Mouse (Mus musculus): Measurements from ENCODE around the gene Hyal4. TPM values are rescaled to one million over a fixed set of nuclear protein-coding genes. Genes with fewer than 3 reads are reported as not detected.

The Hyal4 gene
- total RNA-seq (2023): not detected in 4 replicates

DNA sequence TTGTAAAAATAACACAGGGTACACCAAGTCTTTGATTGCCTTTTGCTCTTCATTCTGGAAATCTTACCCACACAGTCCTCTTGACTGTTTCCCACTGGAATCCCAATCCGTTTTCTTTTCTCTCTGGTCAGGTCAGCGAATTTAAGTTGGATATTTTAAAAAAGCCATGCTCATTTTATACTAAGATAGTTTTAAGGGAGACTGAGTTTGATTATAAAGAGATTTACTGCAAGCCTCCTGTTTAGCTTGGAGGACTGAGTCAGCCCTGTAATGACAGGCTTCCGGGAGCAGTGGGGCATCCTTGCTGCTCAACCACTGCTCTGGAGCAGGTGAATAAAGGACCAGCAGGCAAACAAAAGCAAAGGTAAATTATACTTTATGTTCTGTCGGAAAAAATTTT, at the start of gene Hyal4:
TSS of gene Hyal4 (plus strand) at position 301 of the 400 bp plus-strand sequence.

DNA sequence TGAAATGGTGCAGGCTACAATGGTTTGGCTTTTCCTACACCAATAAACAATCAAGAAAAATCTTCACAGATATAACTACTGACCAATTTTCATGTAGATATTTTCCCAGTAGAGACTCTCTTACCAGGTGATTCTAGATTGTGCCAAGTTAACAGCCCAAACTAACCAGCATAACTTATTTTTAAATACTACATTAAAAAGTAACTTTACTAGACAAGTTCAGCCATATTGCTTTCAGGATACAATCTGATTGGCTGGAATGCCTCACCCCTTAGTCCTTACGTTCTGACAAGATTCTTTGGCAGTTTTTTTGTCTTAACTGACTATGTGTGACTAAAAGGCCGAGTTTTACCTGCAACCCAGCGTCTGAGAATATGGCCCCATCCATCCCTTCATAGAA, 15.2 kb upstream of the Hyal4 start, which contains the start of gene Hyal6:
TSS of gene Hyal6 (plus strand) at position 301 of the 400 bp plus-strand sequence.

DNA sequence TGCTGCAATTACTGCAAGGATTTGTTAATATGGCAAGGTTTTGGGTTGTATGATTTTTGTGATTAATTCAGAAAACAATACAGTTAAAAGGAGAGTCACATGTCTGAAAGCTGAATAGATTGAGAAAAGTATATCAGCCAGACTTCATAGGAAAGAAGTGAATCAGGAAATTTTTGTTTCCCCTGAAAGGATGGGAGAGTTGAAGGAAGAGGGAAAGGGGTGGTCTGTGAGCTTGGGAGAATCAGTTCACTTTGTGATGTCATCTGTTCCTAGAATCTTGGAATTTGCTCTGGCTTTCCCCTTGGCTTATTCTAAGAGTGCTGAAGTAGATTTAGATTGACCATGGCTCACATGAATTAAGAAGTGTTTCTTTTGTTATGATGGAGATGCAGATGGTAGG, 42.8 kb downstream of the Hyal4 start, which contains the start of gene Spam1:
TSS of gene Spam1 (plus strand) at position 301 of the 400 bp plus-strand sequence.

Other genes starting within 250 kb of the Hyal4 start
- not detected in 4 replicates for gene Iqub, start 233.3 kb upstream of the Hyal4 start, total RNA-seq (2023)
- 35.4 to 57.3 TPM (median 48.6 TPM) in 4 replicates for gene Ndufa5, start 220.3 kb upstream of the Hyal4 start, total RNA-seq (2023)
- not detected in 4 replicates for gene Asb15, start 220.2 kb upstream of the Hyal4 start, total RNA-seq (2023)
- not detected in 4 replicates for gene Lmod2, start 150.6 kb upstream of the Hyal4 start, total RNA-seq (2023)
- 39.6 to 51.8 TPM (median 44.0 TPM) in 4 replicates for gene Wasl, start 83.3 kb upstream of the Hyal4 start, total RNA-seq (2023)
- gene Hyal6, start 15.1 kb upstream of the Hyal4 start, total RNA-seq (2023): not detected in 4 replicates
- gene Spam1, start 42.9 kb downstream of the Hyal4 start, total RNA-seq (2023): not detected in 4 replicates
- not detected in 4 replicates for gene Hyal5, start 109.7 kb downstream of the Hyal4 start, total RNA-seq (2023)
- gene Tmem229a, start 208.0 kb downstream of the Hyal4 start, total RNA-seq (2023): not detected in 4 replicates

All from B cell, adult 62 days (primary cell).